Mouse (Mus musculus): ENCODE measurements around the gene Mgp. TPM values are rescaled to one million over a fixed set of nuclear protein-coding genes. Genes with fewer than 3 reads are reported as not detected.

Gene Mgp
- polyA plus RNA-seq, 1 experiment from 2014 or later = 9.2 TPM

DNA sequence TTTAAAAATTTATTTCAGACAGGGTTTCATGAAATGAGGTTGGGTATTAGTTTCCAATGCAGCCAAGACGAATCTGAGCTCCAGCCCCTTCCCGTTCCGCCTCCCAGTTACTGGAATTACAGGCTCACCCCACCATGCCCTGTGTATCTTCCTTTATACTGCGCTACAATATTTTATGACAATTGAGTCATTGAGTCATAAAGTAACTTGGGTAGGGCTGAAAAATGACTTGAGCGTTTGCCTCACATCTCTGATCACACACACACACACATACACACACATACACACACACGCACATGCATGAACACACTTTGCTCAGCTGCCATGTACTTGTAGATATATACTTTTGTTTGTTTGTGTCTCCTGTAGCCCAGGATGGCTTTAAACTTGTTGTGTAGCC, 38.6 kb upstream of the Mgp start:
- Histone ChIP-seq H3K4me2 (replicated peaks) (no peak overlapping the region), H3K27ac (no peak overlapping the region), H3K36me3 (replicated peaks; ENCODE audit: control insufficient read depth, insufficient read depth) (no peaks in the 10 kb centered on the region), H3K27me3 (ENCODE audit: control insufficient read depth, insufficient read depth, low read length) (no peaks in the 10 kb centered on the region), H3K9ac (no peak overlapping the region), H3K4me3 (replicated peaks; ENCODE audit: low read length) (no peak overlapping the region), H3K9me3 (ENCODE audit: control insufficient read depth, low read length) (no peaks in the 10 kb centered on the region), H3K4me1 (replicated peaks; ENCODE audit: control insufficient read depth, insufficient read depth, low read length) (peaks cover 8% of the 10 kb centered on the region; the same call in 1 of the 2 replicates)
- no peak for ATAC-seq (ENCODE audit: low FRiP score)
- DNase-seq (ENCODE audit: low spot score) = no peak
- WGBS = 96% methylated on average over 6 of the region's 6 CpGs

DNA sequence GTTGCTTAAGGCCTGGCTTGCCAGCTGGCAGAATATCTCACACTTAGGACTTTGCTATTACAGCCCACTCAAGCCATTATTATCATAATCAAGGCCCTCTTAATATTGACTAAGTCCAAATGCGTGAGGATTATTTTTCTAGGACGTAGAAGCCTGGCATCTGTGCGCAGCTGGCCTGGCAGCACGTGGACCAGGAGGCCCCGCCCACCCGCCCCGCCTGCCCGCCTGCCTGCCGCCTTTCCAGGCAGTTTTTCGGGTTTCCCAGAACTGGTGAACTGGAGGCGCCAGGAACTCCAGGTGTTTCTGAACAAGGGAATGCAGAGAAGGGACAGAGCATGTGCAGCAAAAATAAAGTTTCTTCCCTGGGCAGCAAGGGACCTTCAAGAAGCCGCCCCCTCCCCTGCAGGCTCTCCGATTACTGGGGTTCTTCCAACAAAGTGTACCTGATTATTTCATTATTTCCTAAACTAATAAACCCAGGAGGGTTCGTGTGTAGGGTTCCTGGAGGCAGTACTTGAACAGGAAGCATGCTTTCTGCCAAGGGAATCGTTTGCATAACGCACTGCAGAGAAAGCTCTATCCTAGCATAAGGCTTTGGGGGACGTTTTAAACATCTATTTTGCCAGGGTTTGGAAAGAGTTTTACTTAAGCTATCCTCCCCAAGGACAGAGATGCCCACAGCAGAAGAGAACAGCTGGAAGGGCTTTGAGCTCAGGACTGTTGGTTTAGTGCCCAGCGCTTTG, 37.9 kb upstream of the Mgp start:
- ATAC-seq (ENCODE audit: low FRiP score) = peak; percentile 48; the same call in 1 of the 2 replicates
- H3K9me3 ChIP-seq (ENCODE audit: control insufficient read depth, low read length) = no peaks in the 10 kb centered on the region
- H3K4me1 ChIP-seq (replicated peaks; ENCODE audit: control insufficient read depth, insufficient read depth, low read length) = peaks cover 8% of the 10 kb centered on the region; the same call in 1 of the 2 replicates
- DNase-seq (ENCODE audit: low spot score) = no peak
- peak overlapping the region; percentile 57 for H3K4me2 ChIP-seq (replicated peaks)
- peak overlapping the region; percentile 18; the same call in 1 of the 2 replicates for H3K4me3 ChIP-seq (replicated peaks; ENCODE audit: low read length)
- no peaks in the 10 kb centered on the region for H3K27me3 ChIP-seq (ENCODE audit: control insufficient read depth, insufficient read depth, low read length)
- H3K36me3 ChIP-seq (replicated peaks; ENCODE audit: control insufficient read depth, insufficient read depth) = no peaks in the 10 kb centered on the region
- no peak overlapping the region for H3K9ac ChIP-seq
- H3K27ac ChIP-seq = no peak overlapping the region
- WGBS = 19% methylated on average over 18 of the region's 18 CpGs

DNA sequence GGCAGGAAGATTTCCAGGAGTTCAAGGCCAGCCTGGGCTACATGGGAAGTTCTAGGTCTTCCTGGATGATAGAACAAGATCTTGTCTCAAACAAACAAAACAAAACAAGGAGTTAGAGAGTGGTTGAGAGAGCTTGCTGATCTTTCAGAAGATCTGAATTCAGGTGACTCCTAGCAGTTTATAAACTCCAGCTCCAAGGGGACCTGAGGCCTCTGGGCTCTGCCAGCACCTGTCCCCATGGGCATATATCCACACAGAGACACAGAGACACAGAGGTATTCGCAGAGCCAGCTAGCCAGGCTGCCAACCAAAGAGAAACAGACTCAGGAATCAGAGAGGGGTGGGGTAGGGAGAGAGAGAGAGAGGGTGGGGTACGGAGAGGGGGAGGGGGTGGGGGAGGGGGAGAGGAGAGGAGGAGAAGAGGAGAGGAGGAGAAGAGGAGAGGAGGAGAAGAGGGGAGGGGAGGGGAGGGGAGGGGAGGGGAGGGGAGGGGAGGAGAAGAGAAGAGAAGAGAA, 37.2 kb upstream of the Mgp start:
- 91% methylated on average over 1 of the region's 2 CpGs for WGBS
- no peaks in the 10 kb centered on the region for H3K9me3 ChIP-seq (ENCODE audit: control insufficient read depth, low read length)
- no peak overlapping the region for H3K4me3 ChIP-seq (replicated peaks; ENCODE audit: low read length)
- no peak overlapping the region for H3K27ac ChIP-seq
- H3K4me2 ChIP-seq (replicated peaks) = no peak overlapping the region
- H3K4me1 ChIP-seq (replicated peaks; ENCODE audit: control insufficient read depth, insufficient read depth, low read length) = peaks cover 8% of the 10 kb centered on the region; the same call in 1 of the 2 replicates
- no peaks in the 10 kb centered on the region for H3K27me3 ChIP-seq (ENCODE audit: control insufficient read depth, insufficient read depth, low read length)
- no peaks in the 10 kb centered on the region for H3K36me3 ChIP-seq (replicated peaks; ENCODE audit: control insufficient read depth, insufficient read depth)
- DNase-seq (ENCODE audit: low spot score) (no peak), ATAC-seq (ENCODE audit: low FRiP score) (no peak)
- H3K9ac ChIP-seq = no peak overlapping the region

DNA sequence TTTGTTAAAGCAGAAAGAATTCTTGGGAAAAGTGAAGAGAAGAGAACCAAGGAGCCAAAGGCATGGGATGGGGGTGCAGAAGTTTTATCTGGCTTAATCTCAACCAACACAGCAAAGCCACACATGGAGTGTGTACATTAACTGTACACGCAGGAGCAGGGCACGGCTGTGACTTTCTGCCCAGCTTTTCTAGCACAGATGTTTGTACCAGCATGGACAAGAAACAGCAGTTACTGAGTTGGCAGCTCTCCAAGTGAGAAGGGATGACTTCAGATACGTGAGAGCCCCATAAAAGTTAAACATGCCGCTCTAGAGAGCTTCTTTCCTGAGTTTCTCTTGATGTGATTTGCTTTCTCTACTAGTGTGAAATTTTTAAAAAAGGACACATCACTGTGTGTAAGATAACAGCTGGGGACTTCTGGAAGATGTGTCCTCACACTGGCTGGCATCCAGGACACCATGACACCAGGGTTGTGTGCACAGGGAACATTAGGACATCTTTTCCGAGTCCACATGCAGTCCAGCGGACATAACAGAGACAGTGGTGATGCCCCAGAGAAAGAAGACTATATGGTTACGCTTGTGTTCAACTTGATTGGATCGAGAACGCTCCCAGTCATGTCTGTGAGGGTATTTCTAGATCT, 34.7 kb upstream of the Mgp start:
- Histone ChIP-seq H3K36me3 (replicated peaks; ENCODE audit: control insufficient read depth, insufficient read depth) (no peaks in the 10 kb centered on the region), H3K9ac (no peak overlapping the region), H3K4me1 (replicated peaks; ENCODE audit: control insufficient read depth, insufficient read depth, low read length) (peaks cover 8% of the 10 kb centered on the region; the same call in 1 of the 2 replicates), H3K9me3 (ENCODE audit: control insufficient read depth, low read length) (no peaks in the 10 kb centered on the region), H3K27me3 (ENCODE audit: control insufficient read depth, insufficient read depth, low read length) (no peaks in the 10 kb centered on the region), H3K4me2 (replicated peaks) (no peak overlapping the region), H3K27ac (no peak overlapping the region), H3K4me3 (replicated peaks; ENCODE audit: low read length) (no peak overlapping the region)
- WGBS = 80% methylated on average over 9 of the region's 9 CpGs
- no peak for ATAC-seq (ENCODE audit: low FRiP score)
- DNase-seq (ENCODE audit: low spot score) = peak; percentile 42

DNA sequence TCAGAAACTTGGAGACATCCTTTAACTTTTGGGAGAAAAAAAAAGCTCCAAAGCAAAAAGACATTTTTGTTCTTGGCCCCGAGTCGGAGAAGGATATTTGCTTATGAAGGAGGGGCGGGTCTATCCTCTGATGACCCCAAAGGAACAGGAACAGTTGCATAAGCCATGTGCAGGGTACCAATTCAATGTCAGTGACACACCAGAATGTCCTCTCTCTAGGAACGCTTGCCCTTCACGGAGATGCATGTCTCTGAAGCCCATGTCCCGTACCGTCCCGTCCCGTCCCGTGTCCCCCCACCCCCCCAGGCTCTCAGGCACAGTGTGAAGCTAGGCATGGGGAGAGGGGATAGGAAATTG, 31.3 kb upstream of the Mgp start:
- Histone ChIP-seq H3K4me1 (replicated peaks; ENCODE audit: control insufficient read depth, insufficient read depth, low read length) (no peaks in the 10 kb centered on the region), H3K9me3 (ENCODE audit: control insufficient read depth, low read length) (no peaks in the 10 kb centered on the region), H3K4me2 (replicated peaks) (no peak overlapping the region), H3K9ac (no peak overlapping the region), H3K27ac (no peak overlapping the region), H3K36me3 (replicated peaks; ENCODE audit: control insufficient read depth, insufficient read depth) (no peaks in the 10 kb centered on the region), H3K4me3 (replicated peaks; ENCODE audit: low read length) (no peak overlapping the region), H3K27me3 (ENCODE audit: control insufficient read depth, insufficient read depth, low read length) (no peaks in the 10 kb centered on the region)
- DNase-seq (ENCODE audit: low spot score) = no peak
- no peak for ATAC-seq (ENCODE audit: low FRiP score)
- WGBS = 67% methylated on average over 10 of the region's 10 CpGs

DNA sequence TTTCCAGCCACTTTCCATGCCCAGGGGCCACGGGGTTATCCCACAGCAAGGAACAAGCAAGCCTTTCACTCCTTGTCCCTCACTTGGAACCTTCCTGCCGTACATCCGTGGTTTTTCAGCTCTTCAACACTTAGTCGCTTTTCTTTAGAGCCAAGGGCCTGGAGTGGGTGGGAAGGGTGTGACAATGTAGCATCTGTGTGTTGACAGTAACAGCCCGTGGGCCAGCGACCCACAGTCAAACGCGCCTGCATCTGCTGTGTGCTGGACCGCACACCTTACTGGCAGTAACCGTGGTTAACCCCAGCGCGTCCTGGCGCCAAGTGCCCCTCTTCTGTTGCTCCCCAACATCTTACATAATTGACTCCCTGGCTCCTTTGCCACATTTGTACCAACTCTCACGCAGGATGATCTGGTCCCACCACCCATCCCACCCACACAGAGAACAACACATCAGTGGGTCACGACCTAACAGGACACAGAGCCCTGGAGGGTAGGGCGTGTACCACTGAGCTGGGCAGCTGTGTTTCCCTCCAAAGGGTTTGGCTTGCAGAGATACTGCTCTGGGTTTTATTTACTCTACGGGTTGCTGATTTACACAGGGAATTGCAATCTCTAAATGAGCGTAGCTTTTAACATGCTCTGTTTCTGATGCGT, 30.8 kb upstream of the Mgp start:
- Histone ChIP-seq H3K27ac (no peak overlapping the region), H3K4me2 (replicated peaks) (no peak overlapping the region), H3K9me3 (ENCODE audit: control insufficient read depth, low read length) (no peaks in the 10 kb centered on the region), H3K4me3 (replicated peaks; ENCODE audit: low read length) (no peak overlapping the region), H3K4me1 (replicated peaks; ENCODE audit: control insufficient read depth, insufficient read depth, low read length) (no peaks in the 10 kb centered on the region), H3K36me3 (replicated peaks; ENCODE audit: control insufficient read depth, insufficient read depth) (no peaks in the 10 kb centered on the region), H3K9ac (no peak overlapping the region), H3K27me3 (ENCODE audit: control insufficient read depth, insufficient read depth, low read length) (no peaks in the 10 kb centered on the region)
- ATAC-seq (ENCODE audit: low FRiP score) = no peak
- 90% methylated on average over 19 of the region's 19 CpGs for WGBS
- DNase-seq (ENCODE audit: low spot score) = no peak

DNA sequence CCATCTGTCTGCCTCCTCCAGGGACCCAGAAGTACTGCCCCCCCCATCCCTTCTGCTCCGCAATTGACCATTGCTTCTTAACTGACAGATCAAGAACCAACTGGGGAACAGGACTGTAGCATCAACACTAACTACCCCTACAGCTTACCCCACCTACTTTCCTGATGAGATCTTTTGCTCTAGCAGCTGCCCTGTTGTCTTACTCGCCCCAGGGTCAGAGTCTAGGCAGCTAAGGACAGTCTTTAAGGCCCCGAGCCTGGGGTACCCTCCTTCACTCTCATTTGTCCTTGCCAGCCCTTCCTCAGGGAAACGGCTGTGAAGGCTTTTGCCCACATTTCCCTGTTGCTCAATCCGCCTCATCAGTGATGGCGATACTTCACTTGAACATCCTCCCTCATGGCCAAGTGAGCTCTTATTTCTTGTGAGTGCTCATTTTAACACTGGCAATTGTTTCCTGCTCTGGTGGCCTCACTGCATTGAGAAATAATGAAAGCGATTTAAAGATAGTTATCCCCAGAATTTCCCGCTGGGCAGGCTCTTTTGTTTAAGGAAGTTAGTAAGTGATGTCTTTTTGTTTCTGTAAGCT, 28.4 kb upstream of the Mgp start:
- Histone ChIP-seq H3K4me3 (replicated peaks; ENCODE audit: low read length) (no peak overlapping the region), H3K9me3 (ENCODE audit: control insufficient read depth, low read length) (no peaks in the 10 kb centered on the region), H3K4me2 (replicated peaks) (no peak overlapping the region), H3K9ac (no peak overlapping the region), H3K4me1 (replicated peaks; ENCODE audit: control insufficient read depth, insufficient read depth, low read length) (no peaks in the 10 kb centered on the region), H3K36me3 (replicated peaks; ENCODE audit: control insufficient read depth, insufficient read depth) (no peaks in the 10 kb centered on the region), H3K27me3 (ENCODE audit: control insufficient read depth, insufficient read depth, low read length) (no peaks in the 10 kb centered on the region), H3K27ac (no peak overlapping the region)
- 66% methylated on average over 8 of the region's 8 CpGs for WGBS
- ATAC-seq (ENCODE audit: low FRiP score) = no peak
- DNase-seq (ENCODE audit: low spot score) = no peak

DNA sequence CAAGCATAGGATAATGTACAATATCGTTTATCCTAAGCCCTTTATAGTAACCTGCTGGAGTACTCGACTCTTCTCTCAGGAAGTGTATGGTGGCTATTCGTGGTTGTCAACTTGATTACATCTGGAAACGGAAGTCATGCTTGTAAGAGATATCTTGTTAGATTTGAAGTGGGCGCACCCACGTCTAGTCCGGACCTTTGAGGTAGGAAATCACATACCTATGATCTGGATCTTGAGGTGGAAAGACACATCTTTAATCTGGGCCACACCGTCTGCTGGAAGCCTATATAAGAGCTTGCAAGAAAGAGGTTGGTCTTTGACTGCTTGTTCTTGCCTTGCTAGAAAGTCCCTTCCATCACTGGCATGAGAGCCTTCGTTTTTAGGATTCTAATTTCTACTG, 26.9 kb upstream of the Mgp start:
- Histone ChIP-seq H3K9ac (no peak overlapping the region), H3K36me3 (replicated peaks; ENCODE audit: control insufficient read depth, insufficient read depth) (no peaks in the 10 kb centered on the region), H3K4me1 (replicated peaks; ENCODE audit: control insufficient read depth, insufficient read depth, low read length) (no peaks in the 10 kb centered on the region), H3K4me3 (replicated peaks; ENCODE audit: low read length) (no peak overlapping the region), H3K4me2 (replicated peaks) (no peak overlapping the region), H3K9me3 (ENCODE audit: control insufficient read depth, low read length) (no peaks in the 10 kb centered on the region), H3K27me3 (ENCODE audit: control insufficient read depth, insufficient read depth, low read length) (no peaks in the 10 kb centered on the region), H3K27ac (no peak overlapping the region)
- WGBS = 91% methylated on average over 9 of the region's 9 CpGs
- DNase-seq (ENCODE audit: low spot score) (no peak), ATAC-seq (ENCODE audit: low FRiP score) (no peak)

DNA sequence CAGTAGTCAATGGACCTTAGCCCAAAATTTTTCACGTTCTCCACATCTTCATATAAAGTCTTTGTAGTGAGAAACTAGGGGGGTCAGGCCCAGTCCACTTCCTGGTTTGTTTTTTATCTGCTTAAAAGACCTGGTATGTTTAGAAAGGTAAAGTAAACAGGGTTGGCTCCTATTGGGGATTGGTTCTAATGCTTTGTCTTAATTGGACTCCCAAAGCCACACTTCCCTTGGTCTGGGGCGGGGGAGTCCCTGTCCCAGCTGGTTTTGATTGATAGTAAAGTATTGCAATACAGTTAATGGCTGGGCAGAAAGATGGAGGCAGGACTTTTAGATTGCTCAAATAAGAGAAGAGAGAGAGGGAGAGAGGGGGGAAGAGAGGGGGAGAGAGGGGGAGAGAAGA, 25.4 kb upstream of the Mgp start:
- ATAC-seq (ENCODE audit: low FRiP score) (no peak), DNase-seq (ENCODE audit: low spot score) (no peak)
- Histone ChIP-seq H3K36me3 (replicated peaks; ENCODE audit: control insufficient read depth, insufficient read depth) (no peaks in the 10 kb centered on the region), H3K4me3 (replicated peaks; ENCODE audit: low read length) (no peak overlapping the region), H3K27me3 (ENCODE audit: control insufficient read depth, insufficient read depth, low read length) (no peaks in the 10 kb centered on the region), H3K27ac (no peak overlapping the region), H3K9me3 (ENCODE audit: control insufficient read depth, low read length) (no peaks in the 10 kb centered on the region), H3K9ac (no peak overlapping the region), H3K4me2 (replicated peaks) (no peak overlapping the region), H3K4me1 (replicated peaks; ENCODE audit: control insufficient read depth, insufficient read depth, low read length) (no peaks in the 10 kb centered on the region)
- WGBS = 83% methylated on average over 2 of the region's 2 CpGs
